Mouse (Mus musculus) hindbrain, embryonic 12.5 days (tissue): ENCODE data around the gene Nfe2l2. TPM values are rescaled to one million over a fixed set of nuclear protein-coding genes. Genes with fewer than 3 reads are reported as not detected.

ENCODE experiments used
- ATAC-seq: fragments of 200-750 bp; cut with Nextera tagmentation; 2 replicates; pipeline ENCODE4 v1.8.0; 2017; ENCODE audit warnings: moderate TSS enrichment; ENCODE audit not compliant: low FRiP score
- H3K27ac ChIP-seq: fragments of 300-500 bp; sonication (generic); 2 replicates; pipeline ENCODE4 v1.5.1; 2016; ENCODE audit warnings: mild to moderate bottlenecking
- H3K27me3 ChIP-seq: fragments of 300-500 bp; sonication (generic); 2 replicates; pipeline ENCODE4 v1.6.1; 2016; ENCODE audit warnings: mild to moderate bottlenecking
- H3K36me3 ChIP-seq: fragments of 300-500 bp; sonication (generic); 2 replicates; pipeline ENCODE4 v1.6.1; 2016; ENCODE audit warnings: mild to moderate bottlenecking
- H3K4me1 ChIP-seq: fragments of 300-500 bp; sonication (generic); 2 replicates; pipeline ENCODE4 v1.6.1; 2016
- H3K4me2 ChIP-seq: fragments of 300-500 bp; sonication (generic); replicated peaks from 2 replicates; pipeline ENCODE4 v1.6.1; 2016; ENCODE audit warnings: mild to moderate bottlenecking
- H3K4me3 ChIP-seq: fragments of 300-500 bp; sonication (generic); 2 replicates; pipeline ENCODE4 v1.5.1; 2016; ENCODE audit warnings: mild to moderate bottlenecking
- H3K9ac ChIP-seq: fragments of 300-500 bp; sonication (generic); 2 replicates; pipeline ENCODE4 v1.6.1; 2016; ENCODE audit warnings: mild to moderate bottlenecking, moderate library complexity
- H3K9me3 ChIP-seq: fragments of 300-500 bp; sonication (generic); replicated peaks from 2 replicates; pipeline ENCODE4 v1.6.1; 2016; ENCODE audit warnings: mild to moderate bottlenecking
- WGBS: fragments of 180-500 bp; shearing (Covaris S2); methylation state at CpG from one replicate; pipeline ENCODE4 v1.1.7; 2016; 5-methylcytosine and 5-hydroxymethylcytosine counted together
- polyA plus RNA-seq: library from polyadenylated mRNA; unstranded; fragments of >200 nt; fragmentation: Nextera tagmentation; extraction: Ambion mirVana; gene quantifications from 2 replicates; pipeline ENCODE4 v1.2.1, GENCODE M21; 2016

Gene Nfe2l2
- polyA plus RNA-seq, result 20.0 and 20.5 TPM in 2 replicates

DNA sequence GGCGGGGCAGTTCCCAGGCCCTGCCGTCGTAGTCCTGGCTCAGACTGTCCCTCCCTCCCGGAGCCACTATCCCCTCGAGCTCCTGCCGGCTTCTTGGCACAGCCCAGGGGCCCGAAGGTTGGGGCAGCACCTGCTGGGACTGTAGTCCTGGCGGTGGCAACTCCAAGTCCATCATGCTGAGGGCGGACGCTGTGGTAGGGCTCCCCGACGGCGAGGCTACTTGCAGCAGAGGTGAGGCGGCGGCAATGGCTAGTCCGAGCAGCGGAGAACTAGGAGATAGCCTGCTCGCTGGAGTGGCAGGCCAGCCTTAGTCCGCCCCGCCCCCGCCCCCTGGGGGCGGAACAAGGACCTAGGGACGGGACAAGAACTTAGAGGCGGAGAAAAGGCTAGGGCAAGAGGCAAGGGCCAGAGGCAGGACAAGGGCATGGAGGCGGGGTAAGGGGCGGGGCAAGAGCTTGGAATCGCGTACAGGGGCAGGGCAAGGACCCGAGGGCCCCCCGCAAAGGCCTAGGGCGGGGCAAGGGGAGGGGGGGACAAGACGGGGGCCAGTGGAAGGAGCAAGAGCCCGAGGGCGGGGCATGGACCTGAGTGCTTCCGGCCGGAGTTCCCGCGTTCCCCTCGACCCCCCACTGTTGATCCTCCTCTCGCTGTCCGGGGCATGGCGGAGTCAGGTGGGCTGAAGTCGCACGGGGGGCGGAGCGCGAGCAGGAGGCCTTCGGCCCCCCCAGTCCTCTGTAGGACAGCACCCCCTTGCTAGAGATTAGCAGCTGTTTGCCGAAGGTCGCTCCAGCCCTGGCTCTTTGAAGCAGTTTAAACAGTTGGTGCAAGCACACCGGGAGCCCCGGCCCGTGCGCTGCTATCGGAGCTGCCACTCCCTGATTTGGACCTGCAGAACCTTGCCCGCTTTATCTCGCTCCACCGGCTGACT is at the start of gene Nfe2l2:
Gene Nfe2l2, minus strand, starts transcription at position 408 of the 928 bp plus-strand sequence.
- peak; percentile 81 for ATAC-seq
- H3K4me1 ChIP-seq, result peaks cover 24% of the 10 kb centered on the region
- WGBS, result under 1% methylated on average over 52 of the region's 58 CpGs

DNA sequence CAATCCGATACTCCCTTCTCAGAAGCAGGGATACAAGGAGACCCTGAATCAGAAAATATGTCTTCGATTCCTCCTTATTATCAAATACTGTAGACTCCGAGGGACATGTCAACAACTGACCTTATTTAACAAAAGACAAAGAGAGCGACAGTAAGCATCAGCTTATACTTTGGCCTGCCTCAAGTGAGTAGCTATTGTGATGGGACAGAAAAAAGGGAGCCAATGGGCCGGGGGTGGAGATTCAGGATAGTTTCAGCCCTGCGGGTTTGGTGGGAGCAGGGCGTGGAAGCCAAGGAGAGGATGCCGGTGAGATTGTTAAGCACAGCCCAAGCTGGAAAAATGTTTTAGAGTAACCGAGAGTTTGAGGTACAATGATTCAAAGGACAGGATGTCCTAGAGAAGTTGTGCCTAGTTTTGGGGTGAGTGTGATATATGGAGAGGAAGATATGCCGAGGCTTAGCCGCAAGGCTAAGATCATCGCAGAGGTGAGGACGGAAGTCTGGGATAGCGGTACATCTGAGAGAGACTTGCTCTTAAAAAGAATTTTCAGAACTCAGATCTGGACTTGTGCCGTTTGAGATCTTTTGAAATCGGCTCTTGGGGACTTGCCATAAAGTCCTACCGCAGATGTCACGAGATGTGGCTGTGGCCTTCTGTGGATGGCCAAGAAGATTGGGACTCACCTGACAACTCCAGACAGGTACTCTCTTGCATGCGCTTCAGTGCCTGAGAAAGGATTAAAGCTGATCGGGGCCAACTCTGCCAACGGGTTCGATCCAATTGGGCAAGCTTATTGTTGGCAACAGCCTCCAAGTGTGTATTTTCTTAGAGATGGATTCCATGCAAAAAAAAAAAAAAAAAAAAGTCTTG is 48.1 kb upstream of the Nfe2l2 start:
- ATAC-seq, result no peak

More for the DNA sequence above, at the start of gene Nfe2l2:
- H3K27me3 ChIP-seq, result no peaks in the 10 kb centered on the region
- H3K36me3 ChIP-seq, result no peaks in the 10 kb centered on the region
- H3K9ac ChIP-seq, result peak within 1 kb of the TSS; percentile 74
- H3K9me3 ChIP-seq, result no peaks in the 10 kb centered on the region
- H3K4me2 ChIP-seq, result peak within 1 kb of the TSS; percentile 75
- H3K27ac ChIP-seq, result peak within 1 kb of the TSS; percentile 81
- H3K4me3 ChIP-seq, result peak within 1 kb of the TSS; percentile 58

GRCm38 (mm10) chr2:75751896-75752295 is 47.5 kb upstream of the Nfe2l2 start:
- no peaks in the 10 kb centered on the region for H3K4me1 ChIP-seq
- H3K27me3 ChIP-seq, result no peaks in the 10 kb centered on the region
- no peak for ATAC-seq
- H3K9ac ChIP-seq, result no peak overlapping the region
- H3K4me2 ChIP-seq, result no peak overlapping the region
- no peak overlapping the region for H3K27ac ChIP-seq
- no peaks in the 10 kb centered on the region for H3K36me3 ChIP-seq
- no peak overlapping the region for H3K4me3 ChIP-seq
- 66% methylated on average over 6 of the region's 6 CpGs for WGBS
- H3K9me3 ChIP-seq, result no peaks in the 10 kb centered on the region

More for the DNA sequence above, 48.1 kb upstream of the Nfe2l2 start:
- Histone ChIP-seq H3K27ac (no peak overlapping the region), H3K4me1 (0 out of 2 replicates have a peak, but pooled peaks cover 3% of the 10 kb centered on the region), H3K27me3 (no peaks in the 10 kb centered on the region), H3K4me3 (no peak overlapping the region), H3K9me3 (no peaks in the 10 kb centered on the region), H3K4me2 (no peak overlapping the region), H3K36me3 (no peaks in the 10 kb centered on the region), H3K9ac (no peak overlapping the region)
- WGBS, result 89% methylated on average over 22 of the region's 22 CpGs

GRCm38 (mm10) chr2:75750869-75751268 is 46.4 kb upstream of the Nfe2l2 start:
- no peak overlapping the region for H3K27ac ChIP-seq
- ATAC-seq, result no peak
- 89% methylated on average over 10 of the region's 10 CpGs for WGBS
- no peaks in the 10 kb centered on the region for H3K36me3 ChIP-seq
- no peak overlapping the region for H3K4me2 ChIP-seq
- no peaks in the 10 kb centered on the region for H3K9me3 ChIP-seq
- H3K27me3 ChIP-seq, result no peaks in the 10 kb centered on the region
- no peak overlapping the region for H3K4me3 ChIP-seq
- no peak overlapping the region for H3K9ac ChIP-seq
- H3K4me1 ChIP-seq, result no peaks in the 10 kb centered on the region

DNA sequence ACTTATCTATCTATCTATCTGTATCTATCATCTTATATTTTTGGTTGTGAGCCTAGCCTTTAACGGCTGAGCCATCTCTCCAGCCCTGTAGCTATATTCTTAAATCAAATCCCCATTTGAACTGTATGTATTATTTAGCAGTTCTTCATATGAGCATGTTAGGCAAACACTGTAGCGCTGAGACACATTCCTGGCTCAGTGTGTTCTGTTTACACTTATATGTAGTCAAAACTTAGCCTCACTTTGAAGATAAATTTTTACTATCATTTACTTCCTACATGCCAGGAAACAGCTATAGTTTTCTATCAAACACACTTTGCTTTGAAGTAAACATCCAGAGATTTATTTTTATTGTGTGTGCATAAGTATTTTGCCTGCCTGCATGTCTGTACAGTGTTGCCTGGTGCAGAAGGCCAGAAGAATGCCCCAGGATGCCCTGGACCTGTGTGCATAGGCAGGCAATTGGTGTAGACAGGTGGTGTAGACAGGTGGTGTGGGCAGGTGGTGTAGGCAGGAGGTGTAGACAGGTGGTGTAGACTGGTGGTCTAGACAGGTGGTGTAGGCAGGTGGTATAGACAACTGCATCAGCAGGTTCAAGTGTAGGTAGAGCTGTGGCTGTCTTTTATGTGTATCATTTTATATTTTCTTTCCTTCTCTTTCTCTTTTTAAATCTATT is 45.7 kb upstream of the Nfe2l2 start:
- no peaks in the 10 kb centered on the region for H3K27me3 ChIP-seq
- no peak overlapping the region for H3K4me3 ChIP-seq
- H3K4me2 ChIP-seq, result no peak overlapping the region
- ATAC-seq, result no peak
- no peak overlapping the region for H3K27ac ChIP-seq
- H3K9ac ChIP-seq, result no peak overlapping the region
- no peaks in the 10 kb centered on the region for H3K9me3 ChIP-seq
- no peaks in the 10 kb centered on the region for H3K4me1 ChIP-seq
- H3K36me3 ChIP-seq, result no peaks in the 10 kb centered on the region
- WGBS, result 89% methylated on average over 2 of the region's 2 CpGs

- WGBS, result 89% methylated on average over 6 of the region's 6 CpGs
- Histone ChIP-seq H3K27ac (no peak overlapping the region), H3K9ac (no peak overlapping the region), H3K9me3 (no peaks in the 10 kb centered on the region), H3K36me3 (no peaks in the 10 kb centered on the region), H3K4me2 (no peak overlapping the region), H3K4me1 (no peaks in the 10 kb centered on the region), H3K27me3 (no peaks in the 10 kb centered on the region), H3K4me3 (no peak overlapping the region)
- no peak for ATAC-seq
Observed at GRCm38 (mm10) chr2:75748841-75749240, 44.4 kb upstream of the Nfe2l2 start.

- Histone ChIP-seq H3K9ac (no peak overlapping the region), H3K36me3 (no peaks in the 10 kb centered on the region), H3K27ac (no peak overlapping the region), H3K9me3 (no peaks in the 10 kb centered on the region), H3K4me2 (no peak overlapping the region), H3K4me3 (no peak overlapping the region), H3K4me1 (no peaks in the 10 kb centered on the region), H3K27me3 (no peaks in the 10 kb centered on the region)
- ATAC-seq, result no peak
- 73% methylated on average over 2 of the region's 2 CpGs for WGBS
Observed at GRCm38 (mm10) chr2:75737006-75737503, 32.6 kb upstream of the Nfe2l2 start.

GRCm38 (mm10) chr2:75734196-75734865 is 29.9 kb upstream of the Nfe2l2 start:
- H3K4me1 ChIP-seq, result no peaks in the 10 kb centered on the region
- H3K4me3 ChIP-seq, result no peak overlapping the region
- 75% methylated on average over 5 of the region's 5 CpGs for WGBS
- no peak overlapping the region for H3K4me2 ChIP-seq
- H3K36me3 ChIP-seq, result no peaks in the 10 kb centered on the region
- H3K9ac ChIP-seq, result no peak overlapping the region
- no peaks in the 10 kb centered on the region for H3K27me3 ChIP-seq
- no peak for ATAC-seq
- no peaks in the 10 kb centered on the region for H3K9me3 ChIP-seq
- no peak overlapping the region for H3K27ac ChIP-seq

GRCm38 (mm10) chr2:75733177-75733576 is 28.7 kb upstream of the Nfe2l2 start:
- H3K9me3 ChIP-seq, result no peaks in the 10 kb centered on the region
- 97% methylated on average over 7 of the region's 7 CpGs for WGBS
- no peaks in the 10 kb centered on the region for H3K27me3 ChIP-seq
- no peak overlapping the region for H3K4me2 ChIP-seq
- no peak overlapping the region for H3K4me3 ChIP-seq
- H3K27ac ChIP-seq, result no peak overlapping the region
- no peaks in the 10 kb centered on the region for H3K4me1 ChIP-seq
- no peak overlapping the region for H3K9ac ChIP-seq
- ATAC-seq, result no peak
- no peaks in the 10 kb centered on the region for H3K36me3 ChIP-seq

DNA sequence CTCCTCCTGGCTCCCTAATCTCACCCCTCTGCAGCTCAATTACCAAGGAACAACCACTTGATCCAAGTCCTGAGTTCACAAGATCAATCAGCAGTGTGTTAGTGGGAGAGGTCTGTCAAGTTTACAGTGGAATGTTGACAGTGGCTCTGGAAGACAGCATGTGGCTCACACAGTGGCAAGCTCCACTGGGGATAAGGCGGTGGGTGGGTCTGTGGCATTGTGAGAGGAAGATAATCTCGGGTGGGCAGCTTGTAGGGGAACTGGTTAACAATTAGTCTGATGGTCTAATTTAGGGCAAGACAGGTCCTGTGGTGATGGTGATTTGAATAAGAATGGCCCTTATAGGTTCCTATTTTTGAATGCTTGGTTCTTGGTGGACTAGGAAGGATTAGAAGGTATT is 27.5 kb upstream of the Nfe2l2 start:
- WGBS, result 53% methylated on average over 2 of the region's 2 CpGs
- Histone ChIP-seq H3K9ac (no peak overlapping the region), H3K4me1 (no peaks in the 10 kb centered on the region), H3K4me2 (no peak overlapping the region), H3K27ac (no peak overlapping the region), H3K27me3 (no peaks in the 10 kb centered on the region), H3K9me3 (no peaks in the 10 kb centered on the region), H3K4me3 (no peak overlapping the region), H3K36me3 (no peaks in the 10 kb centered on the region)
- ATAC-seq, result no peak

DNA sequence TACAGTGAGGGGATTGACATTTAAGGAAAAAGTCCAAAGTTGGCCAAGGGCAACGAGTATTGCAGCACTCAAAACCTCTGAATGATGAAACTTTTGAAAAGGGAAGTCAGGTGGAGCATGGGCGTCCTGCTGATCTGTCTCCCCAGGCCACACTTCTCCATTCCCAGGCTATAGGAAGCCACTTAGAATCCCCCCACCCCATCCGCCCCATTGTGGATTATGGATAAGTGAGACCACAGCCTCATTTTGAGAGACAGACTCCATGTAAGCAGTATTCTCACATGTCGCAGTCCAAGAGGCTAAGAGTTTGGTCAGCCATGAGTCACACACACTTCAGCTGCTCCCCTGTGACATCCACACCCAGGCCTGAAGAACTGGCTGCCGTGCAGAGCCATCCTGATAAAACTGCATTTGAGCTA is 26.8 kb upstream of the Nfe2l2 start:
- ATAC-seq, result no peak
- no peak overlapping the region for H3K9ac ChIP-seq
- H3K27me3 ChIP-seq, result no peaks in the 10 kb centered on the region
- no peaks in the 10 kb centered on the region for H3K4me1 ChIP-seq
- no peak overlapping the region for H3K27ac ChIP-seq
- no peak overlapping the region for H3K4me2 ChIP-seq
- no peaks in the 10 kb centered on the region for H3K36me3 ChIP-seq
- WGBS, result 85% methylated on average over 5 of the region's 5 CpGs
- no peaks in the 10 kb centered on the region for H3K9me3 ChIP-seq
- H3K4me3 ChIP-seq, result no peak overlapping the region
